Mouse (Mus musculus): ENCODE measurements at regions not wholly inside any gene's neighbourhood (a gene's known extent, or its start where the extent isn't known, plus 50 kb on each side); places are given as distances from the start of the nearest gene placed in this dataset.
"Not testable (repeated sequence)": the region's sequence is repeated elsewhere in the genome, so short reads cannot be mapped to it uniquely, and the experiment has no call there.

GRCm38 (mm10) chr12:5956141-5956540, 580.7 kb upstream of the Klhl29 start:
- no peak for DNase-seq (ENCODE audit: low spot score)

- no peak for DNase-seq (ENCODE audit: low spot score)
Measured at GRCm38 (mm10) chr12:5955564-5955963, 580.1 kb upstream of the Klhl29 start.

GRCm38 (mm10) chr12:5943346-5943925, 568.0 kb upstream of the Klhl29 start:
- DNase-seq (ENCODE audit: low spot score), result no peak

- no peak for DNase-seq (ENCODE audit: low spot score)
Measured at GRCm38 (mm10) chr12:5921262-5921661, 545.8 kb upstream of the Klhl29 start.

- DNase-seq (ENCODE audit: low spot score), result no peak
Measured at GRCm38 (mm10) chr12:5918030-5918429, 542.5 kb upstream of the Klhl29 start.

- no peak for DNase-seq (ENCODE audit: low spot score)
Measured at GRCm38 (mm10) chr12:5906251-5906650, 530.8 kb upstream of the Klhl29 start.

GRCm38 (mm10) chr12:5891786-5892185, 516.3 kb upstream of the Klhl29 start:
- not testable (repeated sequence) for DNase-seq (ENCODE audit: low spot score)

- DNase-seq (ENCODE audit: low spot score), result no peak
Measured at GRCm38 (mm10) chr12:5866701-5867100, 491.2 kb upstream of the Klhl29 start.

GRCm38 (mm10) chr12:5859795-5860194, 484.3 kb upstream of the Klhl29 start:
- DNase-seq (ENCODE audit: low spot score), result no peak

- DNase-seq (ENCODE audit: low spot score), result no peak
Measured at GRCm38 (mm10) chr12:5856421-5856820, 480.9 kb upstream of the Klhl29 start.

GRCm38 (mm10) chr12:5810427-5810826, 434.9 kb upstream of the Klhl29 start:
- no peak for DNase-seq (ENCODE audit: low spot score)

GRCm38 (mm10) chr12:5810009-5810408, 434.5 kb upstream of the Klhl29 start:
- DNase-seq (ENCODE audit: low spot score), result no peak

GRCm38 (mm10) chr12:5807996-5808886, 432.8 kb upstream of the Klhl29 start:
- DNase-seq (ENCODE audit: low spot score), result no peak

GRCm38 (mm10) chr12:5805731-5806130, 430.2 kb upstream of the Klhl29 start:
- DNase-seq (ENCODE audit: low spot score), result no peak

- DNase-seq (ENCODE audit: low spot score), result no peak
Measured at GRCm38 (mm10) chr12:5793051-5793450, 417.6 kb upstream of the Klhl29 start.

GRCm38 (mm10) chr12:5787074-5787813, 411.8 kb upstream of the Klhl29 start:
- DNase-seq (ENCODE audit: low spot score), result no peak

- DNase-seq (ENCODE audit: low spot score), result no peak
Measured at GRCm38 (mm10) chr12:5781276-5781675, 405.8 kb upstream of the Klhl29 start.

GRCm38 (mm10) chr12:5777556-5777955, 402.1 kb upstream of the Klhl29 start:
- no peak for DNase-seq (ENCODE audit: low spot score)

- no peak for DNase-seq (ENCODE audit: low spot score)
Measured at GRCm38 (mm10) chr12:5771399-5771978, 396.0 kb upstream of the Klhl29 start.

GRCm38 (mm10) chr12:5770531-5770930, 395.0 kb upstream of the Klhl29 start:
- no peak for DNase-seq (ENCODE audit: low spot score)

GRCm38 (mm10) chr12:5764445-5765170, 389.1 kb upstream of the Klhl29 start:
- DNase-seq (ENCODE audit: low spot score), result no peak

- no peak for DNase-seq (ENCODE audit: low spot score)
Measured at GRCm38 (mm10) chr12:5764026-5764425, 388.5 kb upstream of the Klhl29 start.

Data from ovary, postnatal 10 days (tissue).